Mouse (Mus musculus): Measurements from ENCODE around the gene Exoc6b. TPM values are rescaled to one million over a fixed set of nuclear protein-coding genes. Genes with fewer than 3 reads are reported as not detected.

Exoc6b gene
- total RNA-seq, 2 experiments from 2014 or later: 14.0 to 16.3 TPM

GRCm38 (mm10) chr6:84892926-84893772 is 176.2 kb downstream of the Exoc6b start:
- no peak for DNase-seq
- TF ChIP-seq CTCF (IDR thresholded peaks at IDR 0.05): no peak
- Histone ChIP-seq H3K27ac (peak overlapping the region; percentile 12; the same call in 1 of the 2 replicates), H3K4me3 (no peak overlapping the region)
- intact Hi-C loops (cut with DNase I): no loop called here

- no peak for DNase-seq
- H3K4me3 ChIP-seq: no peak overlapping the region
- no peak for TF ChIP-seq CTCF (IDR thresholded peaks at IDR 0.05)
These were observed 182.8 kb downstream of the Exoc6b start for GRCm38 (mm10) chr6:84886551-84886950.

GRCm38 (mm10) chr6:84885080-84885479 is 184.2 kb downstream of the Exoc6b start:
- Histone ChIP-seq H3K4me3 (no peak overlapping the region), H3K27ac (no peak overlapping the region)
- intact Hi-C loops (cut with DNase I): no loop called here
- no peak for DNase-seq
- TF ChIP-seq CTCF (IDR thresholded peaks at IDR 0.05): no peak

More at GRCm38 (mm10) chr6:84886551-84886950, 182.8 kb downstream of the Exoc6b start:
- intact Hi-C loops (cut with DNase I): no loop called here
- H3K27ac ChIP-seq: no peak overlapping the region

GRCm38 (mm10) chr6:84883720-84884119 is 185.6 kb downstream of the Exoc6b start:
- intact Hi-C loops (cut with DNase I): no loop called here
- TF ChIP-seq CTCF (IDR thresholded peaks at IDR 0.05): no peak
- Histone ChIP-seq H3K4me3 (no peak overlapping the region), H3K27ac (no peak overlapping the region)
- no peak for DNase-seq

- intact Hi-C loops (cut with DNase I): no loop called here
- no peak for TF ChIP-seq CTCF (IDR thresholded peaks at IDR 0.05)
- DNase-seq: no peak
- Histone ChIP-seq H3K4me3 (no peak overlapping the region), H3K27ac (no peak overlapping the region)
These were observed 186.4 kb downstream of the Exoc6b start for GRCm38 (mm10) chr6:84882663-84883517.

GRCm38 (mm10) chr6:84875869-84876268 is 193.4 kb downstream of the Exoc6b start:
- Histone ChIP-seq H3K27ac (no peak overlapping the region; the same call in 1 of the 2 replicates), H3K4me3 (no peak overlapping the region)
- no peak for TF ChIP-seq CTCF (IDR thresholded peaks at IDR 0.05)
- peak; percentile 21 for DNase-seq
- intact Hi-C loops (cut with DNase I): no loop called here

- no peak; the same call in 1 of the 2 replicates for TF ChIP-seq CTCF (IDR thresholded peaks at IDR 0.05)
- DNase-seq: no peak
- intact Hi-C loops (cut with DNase I): no loop called here
- no peak overlapping the region for H3K4me3 ChIP-seq
- no peak overlapping the region for H3K27ac ChIP-seq
These were observed 202.2 kb downstream of the Exoc6b start for GRCm38 (mm10) chr6:84867114-84867513.

- H3K4me3 ChIP-seq: no peak overlapping the region
- no peak for TF ChIP-seq CTCF (IDR thresholded peaks at IDR 0.05)
- intact Hi-C loops (cut with DNase I): no loop called here
- H3K27ac ChIP-seq: no peak overlapping the region
- no peak for DNase-seq
These were observed 204.7 kb downstream of the Exoc6b start for GRCm38 (mm10) chr6:84864625-84865024.

GRCm38 (mm10) chr6:84863816-84864375 is 205.4 kb downstream of the Exoc6b start:
- Histone ChIP-seq H3K4me3 (no peak overlapping the region), H3K27ac (no peak overlapping the region)
- TF ChIP-seq CTCF (IDR thresholded peaks at IDR 0.05): no peak
- intact Hi-C loops (cut with DNase I): no loop called here
- peak; percentile 17 for DNase-seq

- no peak for DNase-seq
- Histone ChIP-seq H3K4me3 (no peak overlapping the region), H3K27ac (no peak overlapping the region)
- no peak for TF ChIP-seq CTCF (IDR thresholded peaks at IDR 0.05)
- intact Hi-C loops (cut with DNase I): no loop called here
These were observed 223.6 kb downstream of the Exoc6b start for GRCm38 (mm10) chr6:84845665-84846064.

- intact Hi-C loops (cut with DNase I): no loop called here
- no peak for DNase-seq
- Histone ChIP-seq H3K4me3 (no peak overlapping the region), H3K27ac (no peak overlapping the region)
- TF ChIP-seq CTCF (IDR thresholded peaks at IDR 0.05): no peak
These were observed 228.2 kb downstream of the Exoc6b start for GRCm38 (mm10) chr6:84841138-84841537.

GRCm38 (mm10) chr6:84807546-84807945 is 261.8 kb downstream of the Exoc6b start:
- TF ChIP-seq CTCF (IDR thresholded peaks at IDR 0.05): no peak
- intact Hi-C loops (cut with DNase I): no loop called here
- H3K27ac ChIP-seq: no peak overlapping the region
- DNase-seq: no peak
- no peak overlapping the region for H3K4me3 ChIP-seq
